Mouse (Mus musculus) midbrain, embryonic 15.5 days (tissue): ENCODE data around the gene Copa. TPM values are rescaled to one million over a fixed set of nuclear protein-coding genes. Genes with fewer than 3 reads are reported as not detected.
A peak's percentile ranks its signal among the peaks of the same experiment; 100 is the strongest.

ENCODE experiments used
- ATAC-seq: fragments of 200-750 bp; cut with Nextera tagmentation; replicated peaks from 2 replicates; pipeline ENCODE4 v1.8.0; 2017; ENCODE audit warnings: moderate TSS enrichment
- H3K27ac ChIP-seq: fragments of 300-500 bp; sonication (generic); 2 replicates; pipeline ENCODE4 v1.5.1; 2015; ENCODE audit warnings: mild to moderate bottlenecking, inconsistent platforms
- H3K27me3 ChIP-seq: fragments of 300-500 bp; sonication (generic); replicated peaks from 2 replicates; pipeline ENCODE4 v1.6.1; 2015; ENCODE audit warnings: inconsistent platforms
- H3K36me3 ChIP-seq: fragments of 300-500 bp; sonication (generic); replicated peaks from 2 replicates; pipeline ENCODE4 v1.6.1; 2015; ENCODE audit warnings: inconsistent platforms
- H3K4me1 ChIP-seq: fragments of 300-500 bp; sonication (generic); 2 replicates; pipeline ENCODE4 v1.6.1; 2015; ENCODE audit warnings: inconsistent platforms
- H3K4me2 ChIP-seq: fragments of 300-500 bp; sonication (generic); 2 replicates; pipeline ENCODE4 v1.6.1; 2015; ENCODE audit warnings: inconsistent platforms, mild to moderate bottlenecking, moderate library complexity
- H3K4me3 ChIP-seq: fragments of 300-500 bp; sonication (generic); 2 replicates; pipeline ENCODE4 v1.5.1; 2015; ENCODE audit warnings: mild to moderate bottlenecking, inconsistent platforms
- H3K9ac ChIP-seq: fragments of 300-500 bp; sonication (generic); 2 replicates; pipeline ENCODE4 v1.6.1; 2015; ENCODE audit warnings: mild to moderate bottlenecking, inconsistent platforms
- H3K9me3 ChIP-seq: fragments of 300-500 bp; sonication (generic); 2 replicates; pipeline ENCODE4 v1.6.1; 2016; ENCODE audit warnings: inconsistent platforms
- WGBS: fragments of 180-500 bp; shearing (Covaris S2); methylation state at CpG from one replicate; pipeline ENCODE4 v1.1.7; 2015; ENCODE audit warnings: mixed read lengths; 5-methylcytosine and 5-hydroxymethylcytosine counted together
- polyA plus RNA-seq: library from polyadenylated mRNA; unstranded; fragments of >200 nt; fragmentation: Nextera tagmentation; extraction: Ambion mirVana; gene quantifications from 2 replicates; pipeline ENCODE4 v1.2.1, GENCODE M21; 2015

Copa gene
- 199 and 209 TPM in 2 replicates for polyA plus RNA-seq

GRCm38 (mm10) chr1:172082101-172082898 is at the start of gene Copa, which contains the start of gene Ncstn:
Copa (plus strand) TSS chr1:172082529.
Ncstn (minus strand) TSS chr1:172082795.
- peak; percentile 99 for ATAC-seq
- Histone ChIP-seq H3K4me2 (peak within 1 kb of the TSS; percentile 67), H3K27me3 (no peaks in the 10 kb centered on the region), H3K4me3 (peak within 1 kb of the TSS; percentile 81), H3K9me3 (no peaks in the 10 kb centered on the region), H3K9ac (peak within 1 kb of the TSS; percentile 86), H3K36me3 (0 out of 2 replicates have a peak, but pooled peaks cover 23% of the 10 kb centered on the region), H3K4me1 (peaks cover 31% of the 10 kb centered on the region), H3K27ac (peak within 1 kb of the TSS; percentile 84)
- WGBS = under 1% methylated on average over 40 of the region's 40 CpGs

GRCm38 (mm10) chr1:172046410-172046809 is 35.9 kb upstream of the Copa start:
- Histone ChIP-seq H3K27me3 (no peaks in the 10 kb centered on the region), H3K27ac (no peak overlapping the region), H3K4me1 (peaks cover 22% of the 10 kb centered on the region), H3K9ac (no peak overlapping the region), H3K9me3 (no peaks in the 10 kb centered on the region), H3K4me3 (no peak overlapping the region), H3K4me2 (no peak overlapping the region), H3K36me3 (no peaks in the 10 kb centered on the region)
- 74% methylated on average over 8 of the region's 8 CpGs for WGBS
- 0 out of 2 replicates have a peak, but pooled peaks have one; percentile 18 for ATAC-seq

GRCm38 (mm10) chr1:172046938-172047337 is 35.4 kb upstream of the Copa start:
- H3K36me3 ChIP-seq = no peaks in the 10 kb centered on the region
- peaks cover 22% of the 10 kb centered on the region for H3K4me1 ChIP-seq
- H3K27ac ChIP-seq = no peak overlapping the region
- ATAC-seq = no peak; the same call in 1 of the 2 replicates
- no peak overlapping the region for H3K4me3 ChIP-seq
- H3K9me3 ChIP-seq = no peaks in the 10 kb centered on the region
- H3K9ac ChIP-seq = no peak overlapping the region
- no peaks in the 10 kb centered on the region for H3K27me3 ChIP-seq
- no peak overlapping the region for H3K4me2 ChIP-seq
- 5% methylated on average over 5 of the region's 5 CpGs for WGBS

- Histone ChIP-seq H3K4me1 (peaks cover 27% of the 10 kb centered on the region), H3K4me2 (peak overlapping the region; percentile 20), H3K27ac (peak overlapping the region; percentile 81), H3K27me3 (no peaks in the 10 kb centered on the region), H3K4me3 (no peak overlapping the region), H3K9ac (no peak overlapping the region), H3K9me3 (no peaks in the 10 kb centered on the region), H3K36me3 (no peaks in the 10 kb centered on the region)
- ATAC-seq = peak; percentile 73
- WGBS = 12% methylated on average over 6 of the region's 6 CpGs
These were observed 34.0 kb upstream of the Copa start for GRCm38 (mm10) chr1:172048241-172048734.

- Histone ChIP-seq H3K27me3 (no peaks in the 10 kb centered on the region), H3K9me3 (no peaks in the 10 kb centered on the region), H3K4me3 (no peak overlapping the region), H3K4me2 (peak overlapping the region; percentile 24), H3K27ac (peak overlapping the region; percentile 81), H3K9ac (no peak overlapping the region), H3K36me3 (no peaks in the 10 kb centered on the region), H3K4me1 (peaks cover 37% of the 10 kb centered on the region)
- 10% methylated on average over 13 of the region's 13 CpGs for WGBS
- ATAC-seq = peak; percentile 46
These were observed 33.1 kb upstream of the Copa start for GRCm38 (mm10) chr1:172049131-172049782.

- 0 out of 2 replicates have a peak overlapping the region, but pooled peaks have one; percentile 0 for H3K9ac ChIP-seq
- no peak overlapping the region for H3K27ac ChIP-seq
- no peaks in the 10 kb centered on the region for H3K27me3 ChIP-seq
- peak overlapping the region; percentile 73 for H3K4me2 ChIP-seq
- no peak for ATAC-seq
- 10% methylated on average over 10 of the region's 10 CpGs for WGBS
- H3K9me3 ChIP-seq = no peaks in the 10 kb centered on the region
- H3K4me1 ChIP-seq = peaks cover 42% of the 10 kb centered on the region
- no peaks in the 10 kb centered on the region for H3K36me3 ChIP-seq
- H3K4me3 ChIP-seq = no peak overlapping the region; the same call in none of the 2 replicates
These were observed 29.5 kb upstream of the Copa start for GRCm38 (mm10) chr1:172052766-172053279.

- Histone ChIP-seq H3K4me1 (peaks cover 42% of the 10 kb centered on the region), H3K9me3 (no peaks in the 10 kb centered on the region), H3K9ac (peak overlapping the region; percentile 54), H3K36me3 (no peaks in the 10 kb centered on the region), H3K27ac (peak overlapping the region; percentile 9; the same call in 1 of the 2 replicates), H3K4me3 (peak overlapping the region; percentile 44), H3K4me2 (peak overlapping the region; percentile 73), H3K27me3 (no peaks in the 10 kb centered on the region)
- peak; percentile 38; the same call in 1 of the 2 replicates for ATAC-seq
- WGBS = 2% methylated on average over 39 of the region's 42 CpGs
These were observed 28.5 kb upstream of the Copa start for GRCm38 (mm10) chr1:172053541-172054440.

GRCm38 (mm10) chr1:172056251-172056650 is 26.1 kb upstream of the Copa start:
- Histone ChIP-seq H3K4me1 (peaks cover 36% of the 10 kb centered on the region), H3K9me3 (no peaks in the 10 kb centered on the region), H3K27me3 (no peaks in the 10 kb centered on the region), H3K4me2 (peak overlapping the region; percentile 31), H3K9ac (no peak overlapping the region), H3K36me3 (no peaks in the 10 kb centered on the region), H3K27ac (no peak overlapping the region), H3K4me3 (peak overlapping the region; percentile 26)
- 67% methylated on average over 4 of the region's 4 CpGs for WGBS
- no peak for ATAC-seq

GRCm38 (mm10) chr1:172057491-172057921 is 24.8 kb upstream of the Copa start, which contains the start of gene Nhlh1:
Nhlh1 (minus strand) TSS chr1:172057573.
- peaks cover 36% of the 10 kb centered on the region for H3K4me1 ChIP-seq
- H3K9ac ChIP-seq = no peak within 1 kb of the TSS
- no peaks in the 10 kb centered on the region for H3K36me3 ChIP-seq
- peak; percentile 64 for ATAC-seq
- H3K27ac ChIP-seq = peak within 1 kb of the TSS; percentile 65
- H3K27me3 ChIP-seq = no peaks in the 10 kb centered on the region
- 13% methylated on average over 2 of the region's 2 CpGs for WGBS
- peak within 1 kb of the TSS; percentile 26 for H3K4me3 ChIP-seq
- H3K9me3 ChIP-seq = no peaks in the 10 kb centered on the region
- H3K4me2 ChIP-seq = peak within 1 kb of the TSS; percentile 31

- WGBS = 33% methylated on average over 6 of the region's 6 CpGs
- H3K27me3 ChIP-seq = no peaks in the 10 kb centered on the region
- no peaks in the 10 kb centered on the region for H3K9me3 ChIP-seq
- H3K9ac ChIP-seq = no peak overlapping the region
- no peak overlapping the region for H3K4me2 ChIP-seq
- H3K36me3 ChIP-seq = no peaks in the 10 kb centered on the region
- no peak for ATAC-seq
- H3K27ac ChIP-seq = peak overlapping the region; percentile 65
- peaks cover 30% of the 10 kb centered on the region for H3K4me1 ChIP-seq
- no peak overlapping the region for H3K4me3 ChIP-seq
These were observed 24.0 kb upstream of the Copa start for GRCm38 (mm10) chr1:172058321-172058720.

GRCm38 (mm10) chr1:172058874-172059273 is 23.5 kb upstream of the Copa start:
- 40% methylated on average over 7 of the region's 7 CpGs for WGBS

More at GRCm38 (mm10) chr1:172058874-172059273, 23.5 kb upstream of the Copa start:
- H3K27ac ChIP-seq = peak overlapping the region; percentile 65; the same call in 1 of the 2 replicates
- no peak overlapping the region for H3K4me2 ChIP-seq
- no peak overlapping the region for H3K4me3 ChIP-seq
- H3K9ac ChIP-seq = no peak overlapping the region
- no peaks in the 10 kb centered on the region for H3K9me3 ChIP-seq
- H3K27me3 ChIP-seq = no peaks in the 10 kb centered on the region
- peaks cover 24% of the 10 kb centered on the region for H3K4me1 ChIP-seq
- no peak for ATAC-seq
- H3K36me3 ChIP-seq = no peaks in the 10 kb centered on the region
